Mouse (Mus musculus): ENCODE data around the gene Krtap1-5.
"Not testable (repeated sequence)": the region's sequence is repeated elsewhere in the genome, so short reads cannot be mapped to it uniquely, and the experiment has no call there.

Krtap1-5 gene

GRCm38 (mm10) chr11:99580636-99581035 lies at the start of gene Krtap1-5:
Gene Krtap1-5 (minus strand): TSS chr11:99581016.
- no peak for DNase-seq

DNA sequence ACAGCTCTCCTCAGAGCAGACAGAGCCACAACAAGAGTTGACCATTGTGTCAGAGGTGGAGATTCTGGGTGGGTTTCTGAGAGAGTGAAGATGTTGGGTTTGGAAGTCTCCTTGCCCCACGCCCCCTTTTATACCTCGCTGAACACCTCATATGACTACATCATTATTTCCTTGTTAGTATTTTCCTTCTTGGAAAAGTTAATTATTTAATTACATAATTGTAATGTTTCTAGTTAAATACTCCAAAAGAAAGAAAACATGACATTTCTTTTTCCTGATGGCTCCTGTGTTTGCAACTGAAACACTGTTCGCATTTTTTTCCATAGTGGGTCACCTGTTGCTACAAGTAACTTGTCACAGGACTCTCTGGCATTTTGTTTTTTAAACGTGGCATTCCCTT lies 47.3 kb upstream of the Krtap1-5 start, which contains the start of gene Krtap4-1:
Gene Krtap4-1, minus strand, starts transcription at position 101 of the 400 bp plus-strand sequence.
- DNase-seq: no peak

- no peak for DNase-seq
Measured at GRCm38 (mm10) chr11:99620335-99620734, 39.5 kb upstream of the Krtap1-5 start, which contains the start of gene Gm11562. Gene Gm11562 (minus strand): TSS chr11:99620435.

DNA sequence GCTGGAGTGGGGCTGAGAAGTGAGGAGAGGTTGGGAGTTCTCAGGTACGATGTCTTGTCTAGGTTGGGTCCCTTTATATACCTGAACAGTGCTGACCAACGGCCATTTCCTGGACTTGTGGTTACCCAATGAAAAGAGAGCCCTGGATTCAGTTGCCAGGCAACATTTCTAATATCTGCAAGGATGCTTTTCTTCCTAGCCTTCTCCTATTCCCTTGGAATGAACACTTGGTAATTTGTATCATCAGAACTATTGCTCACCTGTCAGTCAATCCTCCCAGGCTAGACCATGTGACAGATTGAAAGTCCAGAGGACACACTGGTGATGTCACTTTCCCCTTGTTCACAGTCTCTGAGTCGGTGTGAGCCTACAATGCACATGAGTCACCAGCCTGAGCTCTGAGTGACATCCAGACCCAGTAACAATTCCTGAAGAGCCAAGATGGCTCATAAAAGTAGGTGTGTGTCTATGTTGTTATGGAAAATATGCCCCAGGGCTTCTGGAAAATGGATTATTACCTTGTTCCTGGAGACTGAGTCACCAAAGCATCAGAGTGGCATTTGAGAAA lies 34.1 kb upstream of the Krtap1-5 start, which contains the start of gene Krtap2-4:
Gene Krtap2-4, minus strand, starts transcription at position 51 of the 568 bp plus-strand sequence.
- DNase-seq: no peak

DNA sequence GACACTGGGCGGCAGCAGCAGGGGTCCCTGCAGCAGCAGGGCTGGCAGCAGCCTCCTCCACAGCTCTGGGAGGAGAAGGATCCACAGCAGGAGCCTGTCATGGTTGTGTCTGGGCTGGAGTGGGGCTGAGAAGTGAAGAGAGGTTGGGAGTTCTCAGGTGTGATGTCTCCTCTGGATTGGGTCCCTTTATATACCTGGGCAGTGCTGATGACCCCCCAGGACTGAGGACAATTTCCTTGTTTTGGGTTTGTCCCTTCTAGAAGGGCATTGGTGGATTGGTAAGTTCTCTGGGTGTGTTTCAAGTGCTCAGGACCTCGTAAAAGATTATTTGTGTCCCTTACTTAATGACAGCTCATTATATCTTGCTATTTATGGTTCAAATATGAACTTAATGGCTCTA lies 29.3 kb upstream of the Krtap1-5 start, which contains the start of gene Gm11937:
Gene Gm11937, minus strand, starts transcription at position 101 of the 400 bp plus-strand sequence.
- not testable (repeated sequence) for DNase-seq

DNA sequence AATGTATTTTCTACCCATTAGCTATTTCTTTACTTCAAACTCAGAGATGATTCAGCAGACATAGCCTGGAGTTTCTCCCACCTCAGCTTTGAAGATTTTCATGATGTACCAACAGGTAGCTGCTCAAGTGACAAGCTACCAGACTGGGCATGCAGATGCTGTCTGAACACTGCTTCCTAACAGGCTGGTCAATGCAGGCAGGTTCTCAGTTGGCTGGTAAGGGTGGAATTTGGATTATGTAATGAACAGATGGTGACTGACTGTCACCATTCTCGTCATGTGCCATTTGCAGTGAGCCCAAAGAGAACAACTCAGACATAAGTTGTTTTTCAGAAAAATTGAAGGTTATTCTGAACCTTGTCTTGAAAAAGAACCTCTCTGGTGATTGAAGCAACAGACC lies 28.3 kb upstream of the Krtap1-5 start:
- no peak for DNase-seq

DNA sequence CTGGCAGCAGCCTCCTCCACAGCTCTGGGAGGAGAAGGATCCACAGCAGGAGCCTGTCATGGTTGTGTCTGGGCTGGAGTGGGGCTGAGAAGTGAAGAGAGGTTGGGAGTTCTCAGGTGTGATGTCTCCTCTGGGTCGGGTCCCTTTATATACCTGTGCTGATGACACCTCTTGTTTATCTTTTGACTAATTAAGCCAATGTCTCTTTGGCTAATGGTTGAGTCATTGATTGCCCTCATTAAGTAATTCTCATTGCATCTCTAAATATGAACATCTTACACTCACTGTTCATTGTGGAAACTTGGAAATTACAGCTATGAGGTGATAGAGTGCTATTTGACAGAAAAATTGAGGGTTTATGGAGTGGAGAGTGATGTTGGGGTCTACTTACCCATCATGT lies 22.4 kb upstream of the Krtap1-5 start, which contains the start of gene Gm11938:
Gene Gm11938, minus strand, starts transcription at position 101 of the 400 bp plus-strand sequence.
- not testable (repeated sequence) for DNase-seq

GRCm38 (mm10) chr11:99597742-99598141 lies 16.9 kb upstream of the Krtap1-5 start, which contains the start of gene Krtap9-3:
Gene Krtap9-3 (minus strand): TSS chr11:99598105.
- DNase-seq: not testable (repeated sequence)

DNA sequence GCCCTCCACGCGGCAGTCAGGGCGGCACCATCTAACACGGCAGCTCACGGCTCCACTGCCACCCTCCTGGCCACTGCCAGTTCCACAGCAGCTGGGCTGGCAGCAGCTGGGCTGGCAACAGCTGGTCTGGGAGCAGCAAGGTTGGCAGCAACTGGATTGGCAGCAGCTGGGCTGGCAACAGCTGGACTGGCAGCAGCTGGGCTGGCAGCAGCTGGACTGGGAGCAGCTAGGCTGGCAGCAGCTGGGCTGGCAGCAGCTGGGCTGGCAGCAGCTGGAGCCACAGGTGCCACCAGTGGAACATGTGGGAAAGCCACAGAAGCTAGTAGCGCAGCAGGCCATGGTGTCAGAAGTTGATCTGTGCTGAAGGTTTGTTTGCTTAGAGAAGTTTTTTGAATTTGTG lies 10.2 kb upstream of the Krtap1-5 start, which contains the start of gene Krtap1-3:
Gene Krtap1-3, minus strand, starts transcription at position 359 of the 400 bp plus-strand sequence.
- no peak for DNase-seq

DNA sequence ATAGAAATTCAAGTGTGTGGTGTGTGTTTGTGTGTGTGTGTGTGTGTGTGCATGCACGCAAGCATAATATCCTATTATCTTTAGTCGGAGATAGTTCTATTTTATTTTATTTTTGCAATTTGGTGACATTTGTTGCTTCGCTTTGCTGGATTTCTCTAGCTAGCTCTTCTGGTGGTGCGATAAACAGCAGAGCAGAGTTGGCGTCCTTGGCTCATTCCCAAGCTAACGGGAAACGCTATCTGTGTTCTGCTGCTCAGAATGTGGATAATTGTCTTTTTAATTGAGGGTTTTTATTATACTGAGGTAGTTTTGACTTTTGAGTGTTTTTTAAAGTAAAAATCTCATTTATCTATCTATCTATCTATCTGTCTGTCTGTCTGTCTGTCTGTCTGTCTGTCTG lies 4.3 kb upstream of the Krtap1-5 start:
- DNase-seq: no peak

- DNase-seq: no peak
Measured at GRCm38 (mm10) chr11:99583245-99583704, 2.5 kb upstream of the Krtap1-5 start, which contains the start of gene Krtap1-4. Gene Krtap1-4 (minus strand): TSS chr11:99583654.

GRCm38 (mm10) chr11:99581564-99581963 lies 748 bp upstream of the Krtap1-5 start:
- DNase-seq: no peak

DNA sequence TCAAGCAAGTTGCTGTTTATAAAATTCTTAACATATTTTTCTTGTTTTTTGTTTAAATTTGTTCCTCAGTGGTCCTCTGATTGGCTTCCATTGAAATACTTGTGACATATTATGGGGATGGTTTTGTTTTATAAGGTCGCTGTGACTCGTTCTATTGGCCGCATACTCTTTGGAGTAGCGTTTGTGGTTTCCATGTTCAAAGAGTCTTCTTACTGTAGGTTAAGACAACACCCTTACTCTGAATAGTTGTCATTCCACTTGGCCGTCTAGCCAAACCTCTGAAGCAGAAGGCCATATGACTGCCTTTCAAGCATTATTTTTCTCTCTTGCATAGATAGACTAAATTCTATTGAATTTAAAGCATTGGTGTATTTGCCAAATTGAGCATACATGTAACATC lies 235 bp upstream of the Krtap1-5 start:
- DNase-seq: no peak

GRCm38 (mm10) chr11:99574106-99574505 lies 6.7 kb downstream of the Krtap1-5 start:
- DNase-seq: peak; percentile 60 to 67

DNA sequence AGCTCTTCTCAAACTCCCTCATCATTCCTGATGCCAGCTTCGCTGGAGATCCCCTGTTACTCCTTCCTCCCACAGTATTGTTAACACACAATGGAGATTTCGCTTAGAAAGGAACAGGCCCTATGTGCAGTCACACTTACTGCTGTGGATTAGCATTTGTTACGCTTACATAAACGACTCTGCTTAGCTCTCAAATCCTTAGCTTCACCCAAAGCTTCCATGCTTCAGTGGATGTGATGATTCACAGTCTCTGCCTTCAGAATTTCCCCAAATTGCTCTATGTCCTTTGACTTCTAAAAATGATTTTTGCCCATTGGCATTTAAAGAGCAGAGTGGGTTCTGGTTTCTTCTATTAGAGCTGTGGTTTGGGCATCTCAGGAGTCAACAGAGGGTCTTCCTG lies 7.7 kb downstream of the Krtap1-5 start:
- no peak for DNase-seq

GRCm38 (mm10) chr11:99566530-99566929 lies 14.3 kb downstream of the Krtap1-5 start, which contains the start of gene Krtap3-1:
Gene Krtap3-1 (minus strand): TSS chr11:99566630.
- DNase-seq: no peak

DNA sequence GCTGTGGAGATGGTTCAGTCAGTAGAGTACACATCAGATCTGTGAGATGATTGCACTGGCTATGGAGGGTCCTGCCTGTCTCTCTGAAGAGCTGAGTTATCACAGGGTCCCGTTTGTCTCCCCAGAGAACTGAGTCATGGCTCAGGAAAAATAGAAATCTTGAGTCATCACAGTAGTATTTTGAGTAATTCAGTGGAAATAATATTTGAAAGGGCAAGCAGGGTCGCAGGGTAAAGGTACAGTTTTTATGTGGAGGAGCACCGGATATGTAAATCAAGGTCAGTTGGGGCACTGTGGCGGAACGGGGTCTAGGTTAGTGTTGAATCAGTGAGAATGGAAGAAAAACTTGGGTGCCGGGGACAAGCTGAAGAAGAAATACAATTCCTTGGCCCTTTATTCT lies 18.2 kb downstream of the Krtap1-5 start:
- no peak for DNase-seq

GRCm38 (mm10) chr11:99559366-99559765 lies 21.4 kb downstream of the Krtap1-5 start, which contains the start of gene Gm11939:
Gene Gm11939 (minus strand): TSS chr11:99559466.
- DNase-seq: no peak

GRCm38 (mm10) chr11:99557976-99558745 lies 22.7 kb downstream of the Krtap1-5 start:
- DNase-seq: no peak

DNA sequence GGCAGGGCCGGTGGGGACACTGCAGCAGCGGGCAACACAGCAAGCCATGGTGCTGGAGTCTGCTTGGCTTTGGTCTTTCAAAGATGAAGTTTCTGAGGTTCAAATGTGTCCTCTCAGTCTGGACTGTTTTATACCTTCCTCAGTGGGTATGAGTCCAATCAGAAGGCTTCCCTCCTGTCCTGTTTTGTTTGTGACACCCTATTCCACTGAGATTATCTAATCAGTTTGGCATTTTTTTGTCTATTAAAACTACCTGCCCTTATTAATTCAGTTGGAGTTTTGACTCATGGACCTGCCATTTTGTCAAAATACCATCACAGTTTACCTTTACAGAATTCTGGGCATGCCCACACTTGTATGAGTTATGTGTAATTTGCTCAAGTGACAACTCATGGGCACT lies 24.1 kb downstream of the Krtap1-5 start, which contains the start of gene Krtap3-2:
Gene Krtap3-2, minus strand, starts transcription at position 101 of the 400 bp plus-strand sequence.
- DNase-seq: no peak

DNA sequence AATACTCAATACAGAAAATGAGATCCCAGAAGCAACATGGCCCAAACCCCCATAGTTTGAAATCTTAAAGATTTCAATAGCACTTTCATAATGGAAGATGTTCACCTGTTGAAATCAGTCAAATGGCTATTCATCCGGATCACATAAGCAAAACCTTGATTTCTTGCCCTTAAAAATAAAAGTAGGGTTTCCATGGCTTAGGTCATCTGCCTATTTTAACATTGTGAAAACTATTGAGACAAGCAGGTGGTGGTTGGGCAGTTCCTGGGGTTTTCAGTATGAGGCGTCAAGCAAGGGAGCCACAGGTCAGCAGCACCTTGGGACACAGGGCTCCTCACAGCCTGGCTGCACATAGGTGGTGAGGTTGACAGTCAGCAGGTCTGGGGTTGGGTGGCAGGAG lies 24.6 kb downstream of the Krtap1-5 start:
- no peak for DNase-seq

DNA sequence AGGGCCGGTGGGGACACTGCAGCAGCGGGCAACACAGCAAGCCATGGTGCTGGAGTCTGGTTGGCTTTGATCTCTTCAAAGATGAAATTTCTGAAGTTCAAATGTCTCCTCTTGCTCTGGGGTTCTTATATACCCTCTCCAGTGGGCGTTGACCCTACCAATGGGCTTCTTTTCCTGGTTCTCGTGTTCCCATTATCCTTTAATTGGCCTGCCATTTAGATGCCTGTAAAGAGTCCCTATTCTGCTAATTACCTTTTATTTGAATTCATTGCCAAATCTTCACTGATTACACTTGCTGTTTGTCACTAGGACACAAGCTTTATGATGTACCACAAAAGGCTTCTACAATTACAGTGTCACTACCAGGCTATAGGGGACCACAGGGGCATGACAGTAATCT lies 30.1 kb downstream of the Krtap1-5 start, which contains the start of gene Krtap3-3:
Gene Krtap3-3, minus strand, starts transcription at position 101 of the 400 bp plus-strand sequence.
- no peak for DNase-seq

GRCm38 (mm10) chr11:99547892-99548291 lies 32.9 kb downstream of the Krtap1-5 start:
- no peak for DNase-seq
